Mouse (Mus musculus) heart, adult 2 months (tissue): Measurements from ENCODE around the gene Shisa5. TPM values are rescaled to one million over a fixed set of nuclear protein-coding genes. Genes with fewer than 3 reads are reported as not detected.
A peak's percentile ranks its signal among the peaks of the same experiment; 100 is the strongest.

Source experiments
- DNase-seq, 2 experiments: peaks; one replicate each; pipeline ENCODE4 v3.0.0; 2021
- H3K27ac ChIP-seq: fragments of 200-600 bp; 2 replicates; pipeline ENCODE4 v1.8.1; 2022
- H3K27me3 ChIP-seq: fragments of 200-500 bp; 2 replicates; pipeline ENCODE4 v1.6.1; 2012; ENCODE audit warnings: mild to moderate bottlenecking, low read length, inconsistent platforms, mixed read lengths; ENCODE audit not compliant: control insufficient read depth, insufficient read depth
- H3K36me3 ChIP-seq: fragments of 200-500 bp; 2 replicates; pipeline ENCODE4 v1.6.1; 2012; ENCODE audit warnings: low read length, inconsistent platforms; ENCODE audit not compliant: control insufficient read depth, insufficient read depth
- H3K4me1 ChIP-seq: fragments of 200-500 bp; 2 replicates; pipeline ENCODE4 v1.6.1; 2011; ENCODE audit warnings: low read length; ENCODE audit not compliant: control insufficient read depth, insufficient read depth
- H3K4me3 ChIP-seq: fragments of 200-600 bp; 2 replicates; pipeline ENCODE4 v1.8.1; 2022
- H3K79me2 ChIP-seq: fragments of 200-500 bp; replicated peaks from 2 replicates; pipeline ENCODE4 v1.6.1; 2012; ENCODE audit warnings: mild to moderate bottlenecking, inconsistent platforms, low read length, moderate library complexity, mixed read lengths; ENCODE audit not compliant: control insufficient read depth, insufficient read depth
- H3K9ac ChIP-seq: fragments of 200-500 bp; 2 replicates; pipeline ENCODE4 v1.6.1; 2012; ENCODE audit warnings: low read depth, mild to moderate bottlenecking, control low read depth, inconsistent platforms, low read length, mixed read lengths
- CTCF ChIP-seq: fragments of 200-600 bp; IDR thresholded peaks from 2 replicates; pipeline ENCODE4 v1.8.1; 2022; ENCODE audit warnings: antibody characterized with exemption, mild to moderate bottlenecking, moderate library complexity
- EP300 ChIP-seq: fragments of 200-500 bp; IDR thresholded peaks from 2 replicates; pipeline ENCODE4 v1.6.1; 2011; ENCODE audit warnings: low read depth, low read length, control low read depth; ENCODE audit not compliant: insufficient read depth
- POLR2A ChIP-seq: fragments of 200-500 bp; IDR thresholded peaks from 2 replicates; pipeline ENCODE4 v1.6.1; 2011; ENCODE audit warnings: mild to moderate bottlenecking, low read depth, low read length, control low read depth; ENCODE audit not compliant: insufficient read depth
- WGBS: fragments of 180-500 bp; shearing (Covaris S2); methylation state at CpG from one replicate; pipeline ENCODE4 v1.1.7; 2018; 5-methylcytosine and 5-hydroxymethylcytosine counted together
- intact Hi-C: fragments of 180-260 bp; cut with DNase I; formaldehyde crosslinking; loops from one replicate; pipeline ENCODE4 v1.15.1; 2025
- polyA plus RNA-seq: library from polyadenylated mRNA; depleted of rRNA; stranded (reverse); fragments of >200 nt; gene quantifications from 2 replicates; pipeline ENCODE4 v1.2.3, GENCODE M21; 2012
- total RNA-seq, 2 experiments: library from RNA; stranded (reverse); gene quantifications; 2 replicates each; pipeline ENCODE4 v1.2.3; 2021

The Shisa5 gene
- total and polyA plus RNA-seq, 3 experiments = 40.3 to 218 (median 43.2) TPM

- WGBS = 25% methylated on average over 5 of the region's 6 CpGs
- H3K36me3 ChIP-seq = no peaks in the 10 kb centered on the region
- TF ChIP-seq CTCF = no peak
- TF ChIP-seq EP300 = 0 out of 2 replicates have a peak, but pooled peaks have one; percentile 34
- TF ChIP-seq POLR2A = no peak
- peaks cover 7% of the 10 kb centered on the region for H3K4me1 ChIP-seq
- H3K9ac ChIP-seq = peak overlapping the region; percentile 29
- no peaks in the 10 kb centered on the region for H3K79me2 ChIP-seq
- DNase-seq = peak; percentile 63 to 78
- no peaks in the 10 kb centered on the region for H3K27me3 ChIP-seq
- peak overlapping the region; percentile 72 for H3K27ac ChIP-seq
- no peak overlapping the region for H3K4me3 ChIP-seq
- intact Hi-C loops = no loop called here
These were observed 60.6 kb downstream of the Shisa5 start for GRCm38 (mm10) chr9:109098969-109099368.

GRCm38 (mm10) chr9:109100307-109100928 is 62.1 kb downstream of the Shisa5 start:
- H3K4me1 ChIP-seq = peaks cover 4% of the 10 kb centered on the region
- no peak overlapping the region for H3K27ac ChIP-seq
- H3K27me3 ChIP-seq = no peaks in the 10 kb centered on the region
- no peaks in the 10 kb centered on the region for H3K36me3 ChIP-seq
- WGBS = 79% methylated on average over 20 of the region's 20 CpGs
- H3K79me2 ChIP-seq = no peaks in the 10 kb centered on the region
- H3K4me3 ChIP-seq = no peak overlapping the region
- intact Hi-C loops = no loop called here
- H3K9ac ChIP-seq = no peak overlapping the region
- no peak for TF ChIP-seq EP300
- no peak for TF ChIP-seq POLR2A
- TF ChIP-seq CTCF = no peak
- no peak for DNase-seq

- DNase-seq = no peak
- Histone ChIP-seq H3K79me2 (no peaks in the 10 kb centered on the region), H3K4me3 (no peak overlapping the region), H3K36me3 (no peaks in the 10 kb centered on the region), H3K9ac (no peak overlapping the region), H3K27me3 (no peaks in the 10 kb centered on the region), H3K4me1 (peaks cover 4% of the 10 kb centered on the region), H3K27ac (no peak overlapping the region)
- no peak for TF ChIP-seq EP300
- no peak for TF ChIP-seq POLR2A
- TF ChIP-seq CTCF = no peak
- intact Hi-C loops = no loop called here
- 94% methylated on average over 5 of the region's 5 CpGs for WGBS
These were observed 63.6 kb downstream of the Shisa5 start for GRCm38 (mm10) chr9:109101933-109102445.

DNA sequence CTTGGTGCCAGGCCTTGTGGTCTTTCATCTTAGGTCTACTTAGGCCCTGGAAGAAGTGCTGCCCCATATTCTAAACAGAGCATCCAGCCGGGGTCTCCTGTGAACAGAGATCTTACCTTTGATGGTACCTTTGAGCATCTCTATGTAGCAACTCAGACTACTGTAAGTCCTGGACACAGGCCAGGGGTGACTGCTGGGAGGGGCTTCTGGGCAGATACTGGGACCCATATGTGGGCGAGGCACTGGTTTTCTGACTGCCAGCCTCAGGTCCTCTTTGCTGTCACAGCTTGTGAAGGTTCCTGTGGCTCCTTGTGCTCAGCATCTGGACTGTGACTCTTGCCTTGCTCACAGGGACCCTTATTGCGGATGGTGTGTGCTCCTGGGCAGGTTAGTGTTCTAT is 64.2 kb downstream of the Shisa5 start:
- intact Hi-C loops = no loop called here
- TF ChIP-seq POLR2A = no peak
- TF ChIP-seq EP300 = no peak
- TF ChIP-seq CTCF = no peak
- 86% methylated on average over 3 of the region's 3 CpGs for WGBS
- no peak overlapping the region for H3K27ac ChIP-seq
- H3K27me3 ChIP-seq = no peaks in the 10 kb centered on the region
- H3K79me2 ChIP-seq = no peaks in the 10 kb centered on the region
- H3K4me3 ChIP-seq = no peak overlapping the region
- H3K36me3 ChIP-seq = no peaks in the 10 kb centered on the region
- H3K4me1 ChIP-seq = peaks cover 4% of the 10 kb centered on the region
- H3K9ac ChIP-seq = no peak overlapping the region
- no peak for DNase-seq

DNA sequence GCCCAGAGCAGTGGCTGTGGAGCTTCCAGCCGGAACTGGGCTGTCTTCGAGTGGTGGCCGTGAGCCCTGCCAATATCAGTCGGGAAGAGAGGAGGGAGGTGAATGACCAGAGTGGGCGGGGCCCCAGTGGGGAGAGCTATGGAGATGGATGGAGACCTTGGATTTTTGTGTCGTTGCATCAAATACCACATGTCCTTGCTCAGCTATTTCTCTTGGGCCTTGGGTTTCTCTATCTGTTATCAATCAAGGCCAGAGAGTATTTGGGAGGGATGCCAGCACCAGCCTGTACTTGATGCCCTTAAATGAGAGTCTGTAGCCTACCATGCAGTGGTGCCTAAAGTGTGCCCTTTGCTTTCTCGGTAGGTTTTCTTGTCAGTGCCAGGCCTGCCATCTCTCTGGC is 64.9 kb downstream of the Shisa5 start:
- WGBS = 46% methylated on average over 7 of the region's 7 CpGs
- no peak overlapping the region for H3K27ac ChIP-seq
- no peak overlapping the region for H3K4me3 ChIP-seq

DNA sequence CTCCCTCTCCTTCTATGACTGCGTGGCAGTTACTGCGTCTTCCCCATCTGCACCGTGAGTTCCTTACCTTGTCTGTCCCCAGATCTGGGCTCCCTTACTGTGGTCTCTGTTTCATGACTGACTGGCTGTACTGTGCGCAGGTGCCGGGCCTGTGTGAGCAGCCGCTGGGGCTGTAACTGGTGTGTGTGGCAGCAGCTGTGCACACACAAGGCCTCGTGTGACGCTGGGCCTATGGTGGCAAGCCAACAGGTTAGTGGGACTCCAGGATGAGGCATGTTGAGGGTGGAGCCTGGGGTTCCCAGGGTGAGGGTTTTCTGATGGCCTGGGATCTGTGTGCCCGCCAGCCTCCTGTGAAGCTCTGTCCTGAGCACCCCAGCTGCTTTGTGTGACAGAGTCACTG is 65.7 kb downstream of the Shisa5 start:
- H3K36me3 ChIP-seq = no peaks in the 10 kb centered on the region
- H3K4me3 ChIP-seq = no peak overlapping the region
- DNase-seq = no peak
- H3K79me2 ChIP-seq = no peaks in the 10 kb centered on the region
- no peaks in the 10 kb centered on the region for H3K27me3 ChIP-seq
- TF ChIP-seq EP300 (no peak), CTCF (no peak), POLR2A (no peak)
- no peaks in the 10 kb centered on the region for H3K4me1 ChIP-seq
- 93% methylated on average over 9 of the region's 9 CpGs for WGBS
- intact Hi-C loops = no loop called here
- H3K9ac ChIP-seq = no peak overlapping the region
- H3K27ac ChIP-seq = no peak overlapping the region

More for the DNA sequence above, 64.9 kb downstream of the Shisa5 start:
- Histone ChIP-seq H3K27me3 (no peaks in the 10 kb centered on the region), H3K9ac (no peak overlapping the region), H3K4me1 (peaks cover 3% of the 10 kb centered on the region), H3K36me3 (no peaks in the 10 kb centered on the region), H3K79me2 (no peaks in the 10 kb centered on the region)
- TF ChIP-seq EP300 (no peak), CTCF (no peak), POLR2A (no peak)
- DNase-seq = no peak
- intact Hi-C loops = no loop called here
